In the genomic region with DNA sequence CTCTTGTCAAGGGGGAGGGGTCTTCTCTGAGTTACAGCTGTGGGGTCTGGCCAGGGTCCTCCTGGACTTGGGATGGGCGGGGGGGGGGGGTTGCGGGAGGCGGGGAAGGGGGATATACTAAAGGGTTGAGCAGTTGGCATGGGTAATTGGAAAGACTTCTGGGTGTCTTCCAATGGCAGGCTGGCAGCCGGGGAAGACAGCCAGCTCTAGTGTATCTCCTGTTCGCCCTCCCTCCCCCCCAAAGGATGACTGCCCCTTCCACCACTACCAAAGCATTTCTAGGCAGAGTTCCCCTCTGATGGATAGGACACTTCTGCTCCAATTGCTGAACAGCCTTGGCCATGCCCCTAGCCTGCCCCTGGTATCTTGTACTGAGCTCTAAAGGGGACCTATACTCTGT, we compare ENCODE assay signal across 9 mouse cellular contexts. TPM values are rescaled to one million over a fixed set of nuclear protein-coding genes. Genes with fewer than 3 reads are reported as not detected.
DNase-seq lines count a peak whose midpoint lies in the region; ATAC-seq and TF ChIP-seq lines count a peak whose summit lies in the region.
"Had no signal": no experiment of that assay in that cellular context is flagged by ENCODE, and none has a peak within 500 bp of the region (broad histone marks: within the 10 kb centered on the region; RNA-seq: fewer than 3 reads in every experiment).

No protein-coding gene starts in this region.

- peak overlapping the region; percentile 84 for H3K4me2 ChIP-seq in embryonic facial prominence, embryonic 11.5 days (ENCODE audit: low read depth, low read length)
- peak overlapping the region; percentile 92 for H3K4me2 ChIP-seq in heart, postnatal 0 days (ENCODE audit: low read depth, low read length)
- H3K4me2 ChIP-seq in liver, postnatal 0 days (ENCODE audit: low read depth, low read length): peak overlapping the region; percentile 99

- no peak for TF ChIP-seq EP300 in heart, postnatal 0 days (IDR thresholded peaks at IDR 0.05; ENCODE audit: low read depth)
- TF ChIP-seq EP300 in liver, postnatal 0 days (IDR thresholded peaks at IDR 0.05; ENCODE audit: low read depth): no peak

- H3K27me3 ChIP-seq in G1E (ENCODE audit: insufficient read depth, low read length): no peaks in the 10 kb centered on the region
- no peaks in the 10 kb centered on the region for H3K27me3 ChIP-seq in embryonic facial prominence, embryonic 11.5 days (ENCODE audit: control insufficient read depth, insufficient read depth, low read length)
- H3K27me3 ChIP-seq in heart, postnatal 0 days (ENCODE audit: control insufficient read depth, insufficient read depth, low read length): no peaks in the 10 kb centered on the region
- H3K27me3 ChIP-seq in liver, postnatal 0 days (ENCODE audit: insufficient read depth, low read length): 0 out of 2 replicates have a peak, but pooled peaks cover 5% of the 10 kb centered on the region

- H3K9ac ChIP-seq in embryonic facial prominence, embryonic 11.5 days (replicated peaks; ENCODE audit: low read length): peak overlapping the region; percentile 89
- H3K9ac ChIP-seq in heart, postnatal 0 days (replicated peaks; ENCODE audit: low read depth, low read length): peak overlapping the region; percentile 81
- H3K9ac ChIP-seq in liver, postnatal 0 days (replicated peaks): no peak overlapping the region

- H3K27ac ChIP-seq in embryonic facial prominence, embryonic 11.5 days (replicated peaks; ENCODE audit: low read depth, low read length): peak overlapping the region; percentile 89
- peak overlapping the region; percentile 72 for H3K27ac ChIP-seq in heart, postnatal 0 days (ENCODE audit: low read depth)
- 0 out of 2 replicates have a peak overlapping the region, but pooled peaks have one; percentile 22 for H3K27ac ChIP-seq in liver, postnatal 0 days (ENCODE audit: low read depth)

- no peaks in the 10 kb centered on the region for H3K9me3 ChIP-seq in G1E (replicated peaks)
- H3K9me3 ChIP-seq in embryonic facial prominence, embryonic 11.5 days (replicated peaks; ENCODE audit: control insufficient read depth, low read length): no peaks in the 10 kb centered on the region
- H3K9me3 ChIP-seq in heart, postnatal 0 days (replicated peaks; ENCODE audit: control insufficient read depth, low read length): no peaks in the 10 kb centered on the region
- no peaks in the 10 kb centered on the region for H3K9me3 ChIP-seq in liver, postnatal 0 days (ENCODE audit: low read length)

- peaks cover 70% of the 10 kb centered on the region for H3K4me1 ChIP-seq in G1E (ENCODE audit: insufficient read depth, low read depth, low read length)
- peaks cover 25% of the 10 kb centered on the region for H3K4me1 ChIP-seq in embryonic facial prominence, embryonic 11.5 days (ENCODE audit: control insufficient read depth, insufficient read depth, low read length)
- H3K4me1 ChIP-seq in heart, postnatal 0 days (ENCODE audit: control insufficient read depth, insufficient read depth): peaks cover 29% of the 10 kb centered on the region
- peaks cover 42% of the 10 kb centered on the region for H3K4me1 ChIP-seq in liver, postnatal 0 days (ENCODE audit: insufficient read depth)

- H3K36me3 ChIP-seq in G1E (replicated peaks): peaks cover 54% of the 10 kb centered on the region
- peaks cover 6% of the 10 kb centered on the region for H3K36me3 ChIP-seq in embryonic facial prominence, embryonic 11.5 days (replicated peaks; ENCODE audit: control insufficient read depth, insufficient read depth, low read depth, low read length)
- H3K36me3 ChIP-seq in heart, postnatal 0 days (replicated peaks; ENCODE audit: control insufficient read depth, insufficient read depth, low read length): peaks cover 12% of the 10 kb centered on the region
- H3K36me3 ChIP-seq in liver, postnatal 0 days (replicated peaks; ENCODE audit: insufficient read depth, low read length): 0 out of 2 replicates have a peak, but pooled peaks cover 4% of the 10 kb centered on the region

- TF ChIP-seq CTCF in G1E (IDR thresholded peaks at IDR 0.05; ENCODE audit: low read depth, low read length): no peak
- no peak for TF ChIP-seq CTCF in heart, postnatal 0 days (IDR thresholded peaks at IDR 0.05; ENCODE audit: low read depth)
- no peak for TF ChIP-seq CTCF in liver, postnatal 0 days (IDR thresholded peaks at IDR 0.05; ENCODE audit: low read depth)

- no peak for ATAC-seq in G1E (ENCODE audit: extremely low read depth, insufficient number of reproducible peaks, low FRiP score, poor library complexity, severe bottlenecking)
- ATAC-seq in embryonic facial prominence, embryonic 11.5 days (replicated peaks; ENCODE audit: insufficient number of reproducible peaks, low FRiP score, low TSS enrichment, low read depth): no peak
- no peak for ATAC-seq in heart, postnatal 0 days (ENCODE audit: insufficient read depth, low read depth)
- no peak for ATAC-seq in liver, postnatal 0 days

- H3K4me3 ChIP-seq in G1E (ENCODE audit: low read depth, low read length): peak overlapping the region; percentile 81; the same call in 1 of the 2 replicates
- peak overlapping the region; percentile 82 for H3K4me3 ChIP-seq in embryonic facial prominence, embryonic 11.5 days (ENCODE audit: low read depth, low read length)
- peak overlapping the region; percentile 87 for H3K4me3 ChIP-seq in heart, postnatal 0 days (ENCODE audit: low read depth, low read length)
- peak overlapping the region; percentile 79 for H3K4me3 ChIP-seq in liver, postnatal 0 days (ENCODE audit: low read depth, low read length)

- WGBS in embryonic facial prominence, embryonic 11.5 days: 31% methylated on average over 2 of the region's 5 CpGs
- 24% methylated on average over 3 of the region's 5 CpGs for WGBS in heart, postnatal 0 days
- 51% methylated on average over 5 of the region's 5 CpGs for WGBS in liver, postnatal 0 days (ENCODE audit: insufficient replicate concordance)

- no peak for DNase-seq in G1E (ENCODE audit: low spot score)
- DNase-seq in embryonic facial prominence, embryonic 11.5 days (ENCODE audit: low spot score): no peak
- DNase-seq in heart, postnatal 0 days (ENCODE audit: low spot score): no peak
- DNase-seq in liver, postnatal 0 days: no peak
- DNase-seq in urinary bladder, postnatal 25 days (ENCODE audit: low spot score): no peak
- DNase-seq in frontal cortex, postnatal 36 days (ENCODE audit: low spot score in 2 of 2): no peak
- no peak for DNase-seq in adrenal gland, postnatal 4 days (ENCODE audit: low spot score in 2 of 2)
- no peak for DNase-seq in layer of hippocampus, adult 8-10 months (ENCODE audit: low spot score in 2 of 2)

RNA-seq across cellular contexts. Expression of gene Fhl3, which starts 1.4 kb away (rescaled TPM):
- total RNA-seq in G1E (2014; fragmentation: Nextera tagmentation): 22.9 and 29.7 TPM in 2 replicates
- 13.5 and 15.2 TPM in 2 replicates for total RNA-seq in G1E (2017)
- 27.6 and 28.2 TPM in 2 replicates for polyA plus RNA-seq in G1E (2012)
- 9.7 and 10.7 TPM in 2 replicates for polyA plus RNA-seq in embryonic facial prominence, embryonic 11.5 days (2014; fragmentation: Nextera tagmentation; extraction: Ambion mirVana)
- 7.1 and 14.5 TPM in 2 replicates for total RNA-seq in heart, postnatal 0 days (2014; rRNA removed; ENCODE audit: low replicate concordance)
- 6.2 and 6.5 TPM in 2 replicates for polyA plus RNA-seq in heart, postnatal 0 days (2015; fragmentation: Nextera tagmentation; extraction: Ambion mirVana)
- 2.5 and 2.7 TPM in 2 replicates for polyA plus RNA-seq in liver, postnatal 0 days (2015; fragmentation: Nextera tagmentation; extraction: Ambion mirVana)
- total RNA-seq in adrenal gland, postnatal 4 days (2021): 10 to 100 TPM; 15.6 to 17.3 TPM
- total RNA-seq in layer of hippocampus, adult 8-10 months (2022): 1 to 10 TPM; 1.6 to 2.9 (median 2.0) TPM

RNA-seq across cellular contexts. Expression of gene Utp11, which starts 8.5 kb away (rescaled TPM):
- total RNA-seq in G1E (2014; fragmentation: Nextera tagmentation) (80.4 and 94.2 TPM in 2 replicates), G1E (2017) (69.2 and 94.3 TPM in 2 replicates)
- polyA plus RNA-seq in G1E (2012): 12.6 and 16.7 TPM in 2 replicates
- 77.1 and 90.3 TPM in 2 replicates for polyA plus RNA-seq in embryonic facial prominence, embryonic 11.5 days (2014; fragmentation: Nextera tagmentation; extraction: Ambion mirVana)
- total RNA-seq in heart, postnatal 0 days (2014; rRNA removed; ENCODE audit: low replicate concordance): 2.6 and 5.5 TPM in 2 replicates
- polyA plus RNA-seq in heart, postnatal 0 days (2015; fragmentation: Nextera tagmentation; extraction: Ambion mirVana): 33.4 and 39.7 TPM in 2 replicates
- polyA plus RNA-seq in liver, postnatal 0 days (2015; fragmentation: Nextera tagmentation; extraction: Ambion mirVana): 20.1 and 21.6 TPM in 2 replicates
- total RNA-seq in adrenal gland, postnatal 4 days (2021): 10 to 100 TPM; 34.3 to 35.9 TPM
- total RNA-seq in layer of hippocampus, adult 8-10 months (2022): 10 to 100 TPM; 15.3 to 18.3 (median 16.4) TPM

RNA-seq across cellular contexts. Expression of gene Sf3a3, which starts 12.7 kb away (rescaled TPM):
- total RNA-seq in G1E (2014; fragmentation: Nextera tagmentation) (106 and 126 TPM in 2 replicates), G1E (2017) (168 and 172 TPM in 2 replicates)
- 53.7 and 56.7 TPM in 2 replicates for polyA plus RNA-seq in G1E (2012)
- 236 and 240 TPM in 2 replicates for polyA plus RNA-seq in embryonic facial prominence, embryonic 11.5 days (2014; fragmentation: Nextera tagmentation; extraction: Ambion mirVana)
- 15.4 and 23.6 TPM in 2 replicates for total RNA-seq in heart, postnatal 0 days (2014; rRNA removed; ENCODE audit: low replicate concordance)
- polyA plus RNA-seq in heart, postnatal 0 days (2015; fragmentation: Nextera tagmentation; extraction: Ambion mirVana): 47.5 and 50.6 TPM in 2 replicates
- 37.1 and 37.2 TPM in 2 replicates for polyA plus RNA-seq in liver, postnatal 0 days (2015; fragmentation: Nextera tagmentation; extraction: Ambion mirVana)
- total RNA-seq in adrenal gland, postnatal 4 days (2021): 10 to 100 TPM; 58.4 to 62.7 TPM
- 10 to 100 TPM; 33.8 to 39.5 (median 36.0) TPM for total RNA-seq in layer of hippocampus, adult 8-10 months (2022)

RNA-seq across cellular contexts. Expression of gene Inpp5b, which starts 39.7 kb away (rescaled TPM):
- total RNA-seq in G1E (2014; fragmentation: Nextera tagmentation) (127 and 141 TPM in 2 replicates), G1E (2017) (119 and 128 TPM in 2 replicates)
- 48.3 and 51.4 TPM in 2 replicates for polyA plus RNA-seq in G1E (2012)
- 26.2 and 28.2 TPM in 2 replicates for polyA plus RNA-seq in embryonic facial prominence, embryonic 11.5 days (2014; fragmentation: Nextera tagmentation; extraction: Ambion mirVana)
- 4.7 and 8.2 TPM in 2 replicates for total RNA-seq in heart, postnatal 0 days (2014; rRNA removed; ENCODE audit: low replicate concordance)
- polyA plus RNA-seq in heart, postnatal 0 days (2015; fragmentation: Nextera tagmentation; extraction: Ambion mirVana): 8.0 and 10.4 TPM in 2 replicates
- polyA plus RNA-seq in liver, postnatal 0 days (2015; fragmentation: Nextera tagmentation; extraction: Ambion mirVana): 15.5 and 19.5 TPM in 2 replicates
- 10 to 100 TPM; 25.2 to 32.0 TPM for total RNA-seq in adrenal gland, postnatal 4 days (2021)
- total RNA-seq in layer of hippocampus, adult 8-10 months (2022): 10 to 100 TPM; 45.2 to 60.9 (median 49.3) TPM

RNA-seq across cellular contexts. Expression of gene Pou3f1, which starts 45.3 kb away (rescaled TPM):
- not detected in 2 replicates for total RNA-seq in G1E (2014; fragmentation: Nextera tagmentation)
- 0.05 TPM in 1 of 2 replicates, not detected in the other for total RNA-seq in G1E (2017)
- polyA plus RNA-seq in G1E (2012): not detected in 2 replicates
- polyA plus RNA-seq in embryonic facial prominence, embryonic 11.5 days (2014; fragmentation: Nextera tagmentation; extraction: Ambion mirVana): 2.1 and 3.4 TPM in 2 replicates
- total RNA-seq in heart, postnatal 0 days (2014; rRNA removed; ENCODE audit: low replicate concordance): 0.04 and 1.5 TPM in 2 replicates
- 0.03 and 0.08 TPM in 2 replicates for polyA plus RNA-seq in heart, postnatal 0 days (2015; fragmentation: Nextera tagmentation; extraction: Ambion mirVana)
- polyA plus RNA-seq in liver, postnatal 0 days (2015; fragmentation: Nextera tagmentation; extraction: Ambion mirVana): not detected in 2 replicates
- under 1 TPM; 0.23 to 0.34 TPM for total RNA-seq in adrenal gland, postnatal 4 days (2021)
- total RNA-seq in layer of hippocampus, adult 8-10 months (2022): 10 to 100 TPM; 39.6 to 42.8 (median 40.0) TPM
- total RNA-seq: hematopoietic stem cell, adult 5-6 weeks had no signal

Comparison
In these comparisons a context has a peak if more than half of its experiments do, and no peak if none do; other contexts are left out.
1. H3K27ac ChIP-seq: peak in every context shown above with its lines; median percentile 89 in embryonic facial prominence, embryonic 11.5 days; 72 in heart, postnatal 0 days; 22 in liver, postnatal 0 days.